Mouse (Mus musculus): Measurements from ENCODE around the gene Fam83d.

DNA sequence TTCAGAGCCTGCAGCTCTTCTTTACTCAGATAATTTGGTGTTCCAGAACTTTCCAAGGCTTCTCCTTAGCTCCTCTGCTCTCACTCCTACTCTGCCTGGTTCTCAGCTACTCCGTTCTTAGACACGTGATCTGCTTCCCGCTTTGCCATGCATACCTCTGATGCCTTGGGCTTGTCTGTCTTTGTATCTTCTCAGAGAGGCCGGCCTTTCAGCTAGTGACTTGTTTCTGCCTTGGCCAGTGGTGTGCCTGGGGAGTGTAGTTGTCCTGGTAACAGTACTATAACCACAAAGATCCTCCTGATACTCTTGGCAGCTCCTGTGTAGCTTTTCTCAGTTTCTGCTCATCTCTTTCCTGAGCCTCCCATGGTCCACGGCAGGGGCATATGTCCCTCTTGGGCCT is 65.3 kb downstream of the Fam83d start:
- TF ChIP-seq CTCF (IDR thresholded peaks at IDR 0.05; ENCODE audit: borderline replicate concordance, insufficient read depth, low read length): no peak
- TF ChIP-seq POLR2A (IDR thresholded peaks at IDR 0.05; ENCODE audit: low read depth, low read length): no peak

Data from embryonic fibroblast, embryonic 13.5 days (primary cell).